Mouse (Mus musculus): ENCODE results near the gene Gm17660. TPM values are rescaled to one million over a fixed set of nuclear protein-coding genes. Genes with fewer than 3 reads are reported as not detected.

The Gm17660 gene
- polyA plus RNA-seq, 1 experiment from 2014 or later, result not detected

- peak overlapping the region; percentile 57 for H3K4me2 ChIP-seq (ENCODE audit: low read length)
- H3K4me3 ChIP-seq (ENCODE audit: control insufficient read depth in 1 of 2, insufficient read depth in 1 of 2, low read depth in 1 of 2, low read length in 2 of 2), result peak overlapping the region; percentile 22 to 25; a peak in 3 of 4 replicates
- no peaks in the 10 kb centered on the region for H3K27me3 ChIP-seq (ENCODE audit: control insufficient read depth, insufficient read depth, low read length)
- 9% methylated on average over 9 of the region's 9 CpGs for WGBS
- peak overlapping the region; percentile 67 for H3K9ac ChIP-seq (ENCODE audit: low read length)
- ATAC-seq (ENCODE audit: insufficient number of reproducible peaks, insufficient read depth, low FRiP score, low read depth), result peak; percentile 5; the same call in 1 of the 2 replicates
- H3K27ac ChIP-seq (replicated peaks in 1 of 2; ENCODE audit: control insufficient read depth in 1 of 2, insufficient read depth in 1 of 2, low read depth in 2 of 2, low read length in 2 of 2), result peak overlapping the region; percentile 67 to 80
- no peaks in the 10 kb centered on the region for H3K9me3 ChIP-seq (ENCODE audit: control insufficient read depth, low read length)
- no peaks in the 10 kb centered on the region for H3K36me3 ChIP-seq (ENCODE audit: control insufficient read depth, insufficient read depth, low read length)
- peaks cover 45 to 72% of the 10 kb centered on the region in 2 experiments for H3K4me1 ChIP-seq (ENCODE audit: control insufficient read depth in 2 of 2, insufficient read depth in 2 of 2, low read length in 2 of 2)
Measured at GRCm38 (mm10) chr5:104112016-104112415, 34.6 kb upstream of the Gm17660 start.

GRCm38 (mm10) chr5:104110171-104110920, 32.9 kb upstream of the Gm17660 start:
- ATAC-seq (ENCODE audit: insufficient number of reproducible peaks, insufficient read depth, low FRiP score, low read depth), result no peak
- Histone ChIP-seq H3K9ac (ENCODE audit: low read length) (no peak overlapping the region; the same call in 1 of the 2 replicates), H3K4me1 (ENCODE audit: control insufficient read depth in 2 of 2, insufficient read depth in 2 of 2, low read length in 2 of 2) (peaks cover 44 to 66% of the 10 kb centered on the region in 2 experiments), H3K36me3 (ENCODE audit: control insufficient read depth, insufficient read depth, low read length) (no peaks in the 10 kb centered on the region), H3K27ac (replicated peaks in 1 of 2; ENCODE audit: control insufficient read depth in 1 of 2, insufficient read depth in 1 of 2, low read depth in 2 of 2, low read length in 2 of 2) (peak overlapping the region in 1 of 2 experiments; percentile 70; a peak in 2 of 4 replicates), H3K27me3 (ENCODE audit: control insufficient read depth, insufficient read depth, low read length) (no peaks in the 10 kb centered on the region), H3K4me3 (ENCODE audit: control insufficient read depth in 1 of 2, insufficient read depth in 1 of 2, low read depth in 1 of 2, low read length in 2 of 2) (no peak overlapping the region), H3K4me2 (ENCODE audit: low read length) (peak overlapping the region; percentile 26), H3K9me3 (ENCODE audit: control insufficient read depth, low read length) (no peaks in the 10 kb centered on the region)
- WGBS, result 52% methylated on average over 9 of the region's 9 CpGs

DNA sequence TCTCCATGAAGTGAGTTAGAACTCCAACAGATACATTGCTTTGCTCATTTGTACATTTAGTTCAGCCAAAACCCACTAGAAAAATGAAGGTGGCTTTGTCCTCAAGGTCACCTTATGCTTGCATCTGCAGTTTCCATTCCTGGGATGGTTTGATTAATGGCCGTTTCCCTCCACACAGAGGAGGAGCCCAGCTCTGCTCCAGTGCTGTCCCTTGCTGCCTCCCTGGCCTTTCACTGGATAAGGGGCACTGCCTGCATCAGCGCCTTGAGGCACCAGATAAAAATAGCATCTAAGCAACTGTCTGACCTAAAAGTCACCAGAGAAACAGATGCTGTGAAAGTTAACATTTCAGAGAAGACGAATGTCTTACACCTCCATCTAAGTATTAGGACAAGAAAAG, 32.1 kb upstream of the Gm17660 start:
- ATAC-seq (ENCODE audit: insufficient number of reproducible peaks, insufficient read depth, low FRiP score, low read depth), result no peak
- WGBS, result 19% methylated on average over 3 of the region's 3 CpGs
- peaks cover 37 to 57% of the 10 kb centered on the region in 2 experiments for H3K4me1 ChIP-seq (ENCODE audit: control insufficient read depth in 2 of 2, insufficient read depth in 2 of 2, low read length in 2 of 2)

DNA sequence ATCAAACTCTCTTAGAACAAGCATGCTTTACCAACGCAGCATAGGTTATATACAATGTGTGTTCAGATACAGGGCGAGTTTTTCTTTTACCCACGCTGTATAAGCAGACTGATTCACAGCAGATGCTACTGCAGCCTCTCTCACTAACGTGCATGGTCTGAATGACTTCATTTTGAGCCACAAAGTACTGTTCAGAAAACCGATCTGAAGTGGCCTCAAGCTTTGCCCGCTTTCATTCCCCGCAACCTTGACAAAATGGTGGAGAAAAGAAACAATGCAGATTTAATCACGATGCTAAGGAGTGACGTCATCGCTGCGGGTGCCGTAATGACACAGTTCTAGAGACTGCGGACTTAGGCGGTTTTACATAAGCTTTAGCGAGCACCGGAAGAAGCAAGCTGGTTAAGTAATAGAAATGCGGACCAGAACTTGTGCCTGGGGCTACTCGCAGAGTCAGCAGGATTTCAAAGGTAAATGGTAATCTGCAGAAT, 31.5 kb upstream of the Gm17660 start:
- no peak for ATAC-seq (ENCODE audit: insufficient number of reproducible peaks, insufficient read depth, low FRiP score, low read depth)
- Histone ChIP-seq H3K4me1 (ENCODE audit: control insufficient read depth in 2 of 2, insufficient read depth in 2 of 2, low read length in 2 of 2) (peaks cover 37 to 55% of the 10 kb centered on the region in 2 experiments), H3K9me3 (ENCODE audit: control insufficient read depth, low read length) (no peaks in the 10 kb centered on the region), H3K4me3 (ENCODE audit: control insufficient read depth in 1 of 2, insufficient read depth in 1 of 2, low read depth in 1 of 2, low read length in 2 of 2) (no peak overlapping the region), H3K27ac (replicated peaks in 1 of 2; ENCODE audit: control insufficient read depth in 1 of 2, insufficient read depth in 1 of 2, low read depth in 2 of 2, low read length in 2 of 2) (peak overlapping the region; percentile 66 to 70), H3K9ac (ENCODE audit: low read length) (0 out of 2 replicates have a peak overlapping the region, but pooled peaks have one; percentile 47), H3K36me3 (ENCODE audit: control insufficient read depth, insufficient read depth, low read length) (no peaks in the 10 kb centered on the region), H3K4me2 (ENCODE audit: low read length) (peak overlapping the region; percentile 43), H3K27me3 (ENCODE audit: control insufficient read depth, insufficient read depth, low read length) (no peaks in the 10 kb centered on the region)
- 29% methylated on average over 18 of the region's 18 CpGs for WGBS

More for the DNA sequence above, 32.1 kb upstream of the Gm17660 start:
- Histone ChIP-seq H3K36me3 (ENCODE audit: control insufficient read depth, insufficient read depth, low read length) (no peaks in the 10 kb centered on the region), H3K4me2 (ENCODE audit: low read length) (peak overlapping the region; percentile 43), H3K4me3 (ENCODE audit: control insufficient read depth in 1 of 2, insufficient read depth in 1 of 2, low read depth in 1 of 2, low read length in 2 of 2) (no peak overlapping the region), H3K27me3 (ENCODE audit: control insufficient read depth, insufficient read depth, low read length) (no peaks in the 10 kb centered on the region), H3K27ac (replicated peaks in 1 of 2; ENCODE audit: control insufficient read depth in 1 of 2, insufficient read depth in 1 of 2, low read depth in 2 of 2, low read length in 2 of 2) (peak overlapping the region; percentile 14 to 70; a peak in 3 of 4 replicates), H3K9me3 (ENCODE audit: control insufficient read depth, low read length) (no peaks in the 10 kb centered on the region), H3K9ac (ENCODE audit: low read length) (0 out of 2 replicates have a peak overlapping the region, but pooled peaks have one; percentile 47)

DNA sequence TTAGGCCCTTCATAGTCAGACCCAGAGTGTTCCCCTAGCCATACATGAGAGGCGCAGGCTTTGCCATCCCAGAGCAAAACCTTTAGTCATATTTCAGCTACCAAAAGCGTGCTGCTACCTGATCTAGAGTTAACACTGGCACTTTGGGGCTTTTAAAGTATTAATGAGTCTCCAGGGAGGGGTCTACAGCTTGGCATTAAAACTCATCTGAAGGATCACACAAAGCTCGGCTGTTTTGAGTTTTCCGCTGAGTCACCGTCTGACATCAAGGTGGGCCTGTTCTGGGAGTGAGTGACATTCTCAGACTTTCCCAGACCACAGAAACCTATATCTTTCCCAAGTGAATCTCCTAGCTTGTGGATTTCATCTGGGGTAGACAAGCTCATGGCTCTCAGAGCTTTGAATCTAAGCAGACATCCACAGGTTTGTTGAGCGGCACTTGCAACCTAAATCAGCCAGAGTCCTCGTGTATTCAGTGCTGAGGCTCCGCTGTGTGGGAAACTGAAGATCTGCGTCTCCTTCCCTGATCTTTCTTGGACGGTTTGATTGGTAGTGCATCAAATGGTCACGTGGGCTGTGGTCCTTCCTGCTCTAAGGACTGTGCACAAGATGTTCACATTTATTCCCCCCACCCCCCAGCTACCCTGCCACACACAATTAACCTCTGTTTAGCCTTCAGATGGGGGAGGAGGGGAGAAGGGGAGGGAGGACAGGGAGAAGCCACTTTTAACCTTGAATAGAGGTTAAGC, 30.9 kb upstream of the Gm17660 start:
- peak overlapping the region; percentile 43; the same call in 1 of the 2 replicates for H3K4me2 ChIP-seq (ENCODE audit: low read length)
- H3K27ac ChIP-seq (replicated peaks in 1 of 2; ENCODE audit: control insufficient read depth in 1 of 2, insufficient read depth in 1 of 2, low read depth in 2 of 2, low read length in 2 of 2), result peak overlapping the region; percentile 51 to 70; a peak in 3 of 4 replicates
- no peaks in the 10 kb centered on the region for H3K36me3 ChIP-seq (ENCODE audit: control insufficient read depth, insufficient read depth, low read length)
- 58% methylated on average over 11 of the region's 11 CpGs for WGBS
- peak overlapping the region; percentile 47; the same call in 1 of the 2 replicates for H3K9ac ChIP-seq (ENCODE audit: low read length)
- peaks cover 34 to 51% of the 10 kb centered on the region in 2 experiments for H3K4me1 ChIP-seq (ENCODE audit: control insufficient read depth in 2 of 2, insufficient read depth in 2 of 2, low read length in 2 of 2)
- no peaks in the 10 kb centered on the region for H3K27me3 ChIP-seq (ENCODE audit: control insufficient read depth, insufficient read depth, low read length)
- ATAC-seq (ENCODE audit: insufficient number of reproducible peaks, insufficient read depth, low FRiP score, low read depth), result no peak
- no peaks in the 10 kb centered on the region for H3K9me3 ChIP-seq (ENCODE audit: control insufficient read depth, low read length)
- no peak overlapping the region for H3K4me3 ChIP-seq (ENCODE audit: control insufficient read depth in 1 of 2, insufficient read depth in 1 of 2, low read depth in 1 of 2, low read length in 2 of 2)

GRCm38 (mm10) chr5:104104111-104104510, 26.7 kb upstream of the Gm17660 start:
- Histone ChIP-seq H3K9ac (ENCODE audit: low read length) (no peak overlapping the region), H3K4me2 (ENCODE audit: low read length) (no peak overlapping the region), H3K36me3 (ENCODE audit: control insufficient read depth, insufficient read depth, low read length) (no peaks in the 10 kb centered on the region), H3K27me3 (ENCODE audit: control insufficient read depth, insufficient read depth, low read length) (no peaks in the 10 kb centered on the region), H3K9me3 (ENCODE audit: control insufficient read depth, low read length) (no peaks in the 10 kb centered on the region), H3K4me1 (ENCODE audit: control insufficient read depth in 2 of 2, insufficient read depth in 2 of 2, low read length in 2 of 2) (peaks cover 19 to 23% of the 10 kb centered on the region in 2 experiments), H3K4me3 (ENCODE audit: control insufficient read depth in 1 of 2, insufficient read depth in 1 of 2, low read depth in 1 of 2, low read length in 2 of 2) (no peak overlapping the region), H3K27ac (replicated peaks in 1 of 2; ENCODE audit: control insufficient read depth in 1 of 2, insufficient read depth in 1 of 2, low read depth in 2 of 2, low read length in 2 of 2) (no peak overlapping the region)
- ATAC-seq (ENCODE audit: insufficient number of reproducible peaks, insufficient read depth, low FRiP score, low read depth), result no peak
- WGBS, result 63% methylated on average over 2 of the region's 2 CpGs

DNA sequence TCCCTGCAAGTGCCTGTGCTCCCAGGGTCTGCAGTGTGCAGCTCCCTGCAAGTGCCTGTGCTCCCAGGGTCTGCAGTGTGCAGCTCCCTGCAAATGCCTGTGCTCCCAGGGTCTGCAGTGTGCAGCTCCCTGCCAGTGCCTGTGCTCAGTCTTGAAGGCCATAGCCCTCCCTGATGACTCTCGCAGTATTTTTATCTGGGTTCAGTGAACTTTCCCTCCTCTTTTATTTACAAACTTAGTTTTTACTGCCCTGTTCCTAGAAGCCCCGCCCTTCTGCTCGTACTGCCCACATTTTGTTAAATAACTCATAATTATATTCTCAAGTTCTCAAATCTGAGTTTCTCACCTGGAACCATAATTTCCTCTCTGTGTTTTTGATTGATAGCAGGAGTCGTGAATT, 25.8 kb upstream of the Gm17660 start:
- Histone ChIP-seq H3K4me1 (ENCODE audit: control insufficient read depth in 2 of 2, insufficient read depth in 2 of 2, low read length in 2 of 2) (peaks cover 10 to 14% of the 10 kb centered on the region in 2 experiments), H3K36me3 (ENCODE audit: control insufficient read depth, insufficient read depth, low read length) (no peaks in the 10 kb centered on the region), H3K4me3 (ENCODE audit: control insufficient read depth in 1 of 2, insufficient read depth in 1 of 2, low read depth in 1 of 2, low read length in 2 of 2) (no peak overlapping the region), H3K27ac (replicated peaks in 1 of 2; ENCODE audit: control insufficient read depth in 1 of 2, insufficient read depth in 1 of 2, low read depth in 2 of 2, low read length in 2 of 2) (no peak overlapping the region), H3K9ac (ENCODE audit: low read length) (no peak overlapping the region), H3K4me2 (ENCODE audit: low read length) (no peak overlapping the region), H3K9me3 (ENCODE audit: control insufficient read depth, low read length) (no peaks in the 10 kb centered on the region), H3K27me3 (ENCODE audit: control insufficient read depth, insufficient read depth, low read length) (no peaks in the 10 kb centered on the region)
- 70% methylated on average over 4 of the region's 4 CpGs for WGBS
- ATAC-seq (ENCODE audit: insufficient number of reproducible peaks, insufficient read depth, low FRiP score, low read depth), result no peak
